Mouse (Mus musculus) frontal cortex, adult 2 months (tissue): ENCODE results near the gene Sgca. TPM values are rescaled to one million over a fixed set of nuclear protein-coding genes. Genes with fewer than 3 reads are reported as not detected.
A peak's percentile ranks its signal among the peaks of the same experiment; 100 is the strongest.
"Not testable (repeated sequence)": the region's sequence is repeated elsewhere in the genome, so short reads cannot be mapped to it uniquely, and the experiment has no call there.

Experiments used
- DNase-seq, 2 experiments: peaks; one replicate each; pipeline ENCODE4 v3.0.0; 2022; ENCODE audit warnings: low spot score in 1 of 2; ENCODE audit errors: extremely low spot score in 1 of 2
- polyA plus RNA-seq: library from polyadenylated mRNA; depleted of rRNA; stranded (reverse); fragments of >200 nt; gene quantifications from 2 replicates; pipeline ENCODE4 v1.2.3, GENCODE M21; 2012; rRNA removed

The Sgca gene
- polyA plus RNA-seq: 1.1 and 1.4 TPM in 2 replicates

DNA sequence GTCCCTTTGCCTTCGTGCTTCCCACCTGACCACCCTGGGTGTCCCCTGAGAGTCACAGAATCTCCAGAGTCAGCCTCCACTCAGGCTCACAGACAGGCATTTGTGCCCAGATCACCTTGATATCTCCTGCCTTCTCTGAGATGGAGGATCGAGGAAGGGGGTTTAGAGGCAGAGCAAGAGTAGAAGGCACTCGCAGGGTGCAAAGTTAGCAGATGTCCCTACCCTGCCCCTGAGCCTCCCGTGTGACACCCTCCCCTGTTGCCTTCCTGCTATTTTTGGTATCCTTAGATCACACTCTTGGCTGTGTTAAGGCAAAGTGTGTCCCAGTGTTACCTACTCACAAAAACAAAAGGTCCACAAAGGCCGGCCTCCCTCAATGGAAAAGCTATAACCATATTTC is at the start of gene Sgca:
Gene Sgca (minus strand): TSS at position 129 of the 400 bp plus-strand sequence.
- DNase-seq: no peak

GRCm38 (mm10) chr11:95025227-95026012 is 49.3 kb upstream of the Sgca start:
- no peak for DNase-seq

- DNase-seq: peak in 1 of 2 experiments; percentile 64
Measured at GRCm38 (mm10) chr11:95024439-95025184, 48.5 kb upstream of the Sgca start.

DNA sequence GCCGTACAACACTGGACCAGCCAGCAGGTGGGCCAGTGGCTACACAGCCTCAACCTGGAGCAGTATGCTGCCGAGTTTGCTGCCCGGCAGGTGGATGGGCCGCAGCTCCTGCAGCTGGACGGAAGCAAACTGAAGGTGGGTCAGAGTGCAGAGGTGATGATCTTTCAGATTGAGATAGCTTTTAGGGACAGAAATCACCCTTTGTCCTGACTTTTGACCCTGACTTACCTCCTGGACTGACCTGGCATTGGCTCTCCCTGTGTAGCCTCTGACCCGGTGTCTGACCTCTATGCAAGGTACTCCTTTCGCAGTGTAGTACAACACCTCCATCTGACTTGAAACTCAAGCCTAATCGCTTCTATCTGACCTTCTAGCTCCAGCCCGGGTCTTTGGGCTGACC is 47.4 kb upstream of the Sgca start:
- DNase-seq: no peak

DNA sequence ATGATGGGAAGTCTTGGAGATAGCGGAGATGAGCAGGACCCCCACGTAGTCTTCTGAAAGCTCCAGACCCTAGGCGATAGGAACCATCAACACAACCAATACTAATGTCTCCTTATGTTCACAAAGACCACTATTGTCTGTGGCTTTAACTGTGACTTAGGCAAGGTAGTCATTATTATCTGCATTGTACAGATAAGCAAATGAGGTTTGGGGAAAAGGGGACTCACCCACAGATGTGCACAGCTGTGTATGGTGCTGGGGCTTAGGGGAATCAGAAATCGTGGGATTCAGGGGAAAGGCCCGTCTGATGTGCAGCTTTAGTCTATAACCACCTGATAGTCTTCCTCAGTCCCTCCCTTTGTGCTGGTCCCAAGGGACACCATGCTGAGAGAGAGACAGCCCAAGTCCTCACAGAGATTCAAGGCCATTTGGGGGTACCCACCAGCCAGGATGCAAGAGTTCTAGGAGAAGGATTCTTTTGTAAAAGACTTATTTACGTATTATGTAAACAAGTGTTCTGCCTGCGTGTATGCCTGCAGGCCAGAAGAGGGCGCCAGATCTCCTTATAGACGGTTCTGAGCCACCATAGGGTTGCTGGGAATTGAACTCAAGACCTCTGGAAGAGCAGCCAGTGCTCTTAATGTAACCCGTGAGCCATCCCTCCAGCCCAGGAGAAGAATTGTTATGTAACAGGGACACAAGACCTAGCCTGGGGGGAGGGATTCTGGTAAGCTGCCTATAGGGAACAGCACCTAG is 46.3 kb upstream of the Sgca start:
- DNase-seq: no peak

- no peak for DNase-seq
Measured at GRCm38 (mm10) chr11:95015484-95015883, 39.4 kb upstream of the Sgca start.

DNA sequence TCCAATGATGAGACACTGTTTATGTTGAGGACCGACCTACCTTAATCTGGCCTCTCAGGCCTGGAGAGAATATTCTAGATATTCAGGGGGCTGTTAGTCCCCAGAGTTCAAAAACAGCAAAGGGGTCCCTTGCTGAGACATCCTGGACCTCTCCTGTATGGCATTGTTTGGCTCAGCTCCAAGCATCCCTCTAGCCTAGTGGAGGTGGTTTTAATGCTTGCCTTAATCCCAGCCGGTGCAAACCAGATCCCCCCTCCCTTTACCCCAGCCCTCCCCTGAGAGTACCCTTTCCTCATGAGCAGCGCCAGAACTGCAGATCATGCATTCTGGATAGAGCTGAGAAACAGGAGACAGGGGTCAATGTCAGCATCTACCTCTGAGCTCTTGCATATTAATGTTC is 36.4 kb upstream of the Sgca start:
- DNase-seq: no peak

DNA sequence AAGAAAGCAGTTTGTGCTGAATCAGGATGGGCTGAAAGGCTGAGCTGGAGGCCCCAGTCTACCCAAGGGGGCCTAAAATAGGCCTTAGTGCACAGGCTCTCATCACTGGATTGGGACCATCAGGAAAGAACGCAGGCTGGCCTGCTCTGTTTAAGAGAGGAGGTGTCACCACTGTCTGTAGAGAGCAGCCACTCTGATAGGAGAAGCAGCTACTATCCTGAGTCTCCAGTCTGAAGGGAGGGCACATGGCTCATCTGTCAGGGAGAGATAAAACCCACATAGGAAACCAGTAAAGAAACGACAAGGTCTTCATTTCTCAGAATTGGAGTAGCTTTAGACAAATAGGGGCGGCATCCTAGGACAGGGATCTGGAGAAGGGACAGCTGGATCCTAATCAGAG is 35.9 kb upstream of the Sgca start:
- DNase-seq: no peak

DNA sequence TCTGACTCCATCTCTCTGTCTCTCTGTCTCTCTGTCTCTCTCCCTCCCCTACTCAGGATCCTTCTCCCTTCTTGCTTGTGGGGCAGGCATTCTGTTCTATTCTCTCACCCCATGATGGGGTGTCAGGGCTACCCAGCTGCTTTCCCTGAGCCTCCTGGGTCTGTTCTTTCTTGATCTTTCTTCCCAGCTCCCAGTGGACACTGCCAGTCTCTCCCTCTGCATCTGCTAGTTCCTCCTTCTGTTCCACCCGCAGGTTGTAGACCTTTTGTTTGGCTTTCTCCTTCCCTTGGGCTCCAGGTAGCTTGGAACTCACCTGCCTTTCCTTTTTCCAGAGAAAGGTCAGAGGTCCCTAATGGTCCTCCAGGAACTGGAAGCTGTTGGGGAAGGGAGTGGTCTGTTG is 35.3 kb upstream of the Sgca start:
- DNase-seq: no peak

DNA sequence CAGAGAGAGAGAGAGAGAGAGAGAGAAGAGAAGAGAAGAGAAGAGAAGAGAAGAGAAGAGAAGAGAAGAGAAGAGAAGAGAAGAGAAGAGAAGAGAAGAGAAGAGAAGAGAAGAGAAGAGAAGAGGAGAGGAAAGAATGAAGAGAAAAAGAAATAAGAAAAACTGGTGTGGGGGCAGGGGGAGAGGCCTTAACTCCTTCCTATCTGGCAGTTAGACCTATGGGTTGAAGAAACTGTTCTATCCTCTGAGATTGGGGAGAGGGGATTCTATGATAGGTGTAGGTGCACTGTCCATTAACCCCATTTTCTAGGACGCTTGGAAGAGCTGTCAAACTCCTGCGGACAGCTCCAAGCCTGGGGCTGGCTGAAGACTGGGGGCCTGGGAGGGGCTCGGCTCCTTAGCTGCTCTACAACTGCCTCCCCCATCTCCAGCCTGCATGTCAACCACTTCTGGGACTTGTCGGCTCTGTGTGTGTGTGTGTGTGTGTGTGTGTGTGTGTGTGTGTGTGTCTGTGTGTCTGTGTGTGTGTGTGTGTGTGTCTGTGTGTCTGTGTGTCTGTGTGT is 34.8 kb upstream of the Sgca start:
- DNase-seq: not testable (repeated sequence)

GRCm38 (mm10) chr11:95010141-95010739 is 34.1 kb upstream of the Sgca start:
- peak in 1 of 2 experiments; percentile 59 for DNase-seq

GRCm38 (mm10) chr11:95009629-95010014 is 33.5 kb upstream of the Sgca start, which contains the start of gene Samd14:
TSS of gene Samd14 (plus strand) at chr11:95009879.
- DNase-seq: peak in 1 of 2 experiments; percentile 53

DNA sequence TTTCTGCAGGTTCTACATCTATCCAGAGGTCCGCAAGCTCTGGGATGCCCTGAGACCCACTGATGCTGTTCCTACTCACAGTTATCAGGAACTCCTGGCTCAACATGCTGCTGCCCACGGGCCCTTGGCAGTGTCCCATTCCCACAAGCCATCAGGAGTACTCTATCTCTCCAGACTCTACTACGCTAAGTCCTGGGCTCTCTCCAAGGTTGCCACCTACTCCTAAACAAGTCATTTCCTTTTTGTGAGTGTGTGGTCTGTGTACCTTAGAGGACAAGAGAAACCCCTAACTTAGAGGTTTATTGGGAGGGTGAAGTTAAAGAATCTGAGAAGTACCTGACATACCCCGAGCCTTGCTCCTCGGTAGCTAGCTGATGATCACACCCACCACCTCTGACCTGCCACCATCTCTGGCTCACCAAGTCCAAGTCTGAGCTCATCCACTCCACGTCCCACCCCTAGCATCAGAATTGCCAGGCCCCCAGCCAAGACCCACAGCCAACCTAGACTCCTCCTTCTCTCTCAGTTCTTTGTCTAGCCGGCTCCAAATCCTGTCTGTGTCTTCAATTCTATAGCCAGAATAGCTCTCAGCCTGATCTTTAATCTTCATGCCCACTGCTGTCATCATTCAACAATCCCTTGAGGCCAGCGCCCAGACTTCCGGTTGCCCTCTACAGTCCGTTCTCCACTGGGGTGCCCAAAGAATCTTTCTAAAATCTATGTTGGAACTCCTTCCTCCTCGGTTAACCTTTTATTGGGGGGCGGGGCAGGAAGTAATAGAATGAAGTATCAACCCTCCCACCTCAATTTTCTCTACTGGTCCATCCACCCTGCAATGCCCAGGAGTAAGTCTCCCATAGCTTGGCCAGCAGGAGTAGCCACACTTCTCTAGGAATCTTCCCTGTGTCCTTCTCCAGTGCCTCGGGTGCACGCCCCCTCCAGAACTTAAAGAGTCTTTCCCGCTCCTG is 32.8 kb upstream of the Sgca start:
- no peak for DNase-seq

- no peak for DNase-seq
Measured at GRCm38 (mm10) chr11:95007418-95007817, 31.3 kb upstream of the Sgca start.

DNA sequence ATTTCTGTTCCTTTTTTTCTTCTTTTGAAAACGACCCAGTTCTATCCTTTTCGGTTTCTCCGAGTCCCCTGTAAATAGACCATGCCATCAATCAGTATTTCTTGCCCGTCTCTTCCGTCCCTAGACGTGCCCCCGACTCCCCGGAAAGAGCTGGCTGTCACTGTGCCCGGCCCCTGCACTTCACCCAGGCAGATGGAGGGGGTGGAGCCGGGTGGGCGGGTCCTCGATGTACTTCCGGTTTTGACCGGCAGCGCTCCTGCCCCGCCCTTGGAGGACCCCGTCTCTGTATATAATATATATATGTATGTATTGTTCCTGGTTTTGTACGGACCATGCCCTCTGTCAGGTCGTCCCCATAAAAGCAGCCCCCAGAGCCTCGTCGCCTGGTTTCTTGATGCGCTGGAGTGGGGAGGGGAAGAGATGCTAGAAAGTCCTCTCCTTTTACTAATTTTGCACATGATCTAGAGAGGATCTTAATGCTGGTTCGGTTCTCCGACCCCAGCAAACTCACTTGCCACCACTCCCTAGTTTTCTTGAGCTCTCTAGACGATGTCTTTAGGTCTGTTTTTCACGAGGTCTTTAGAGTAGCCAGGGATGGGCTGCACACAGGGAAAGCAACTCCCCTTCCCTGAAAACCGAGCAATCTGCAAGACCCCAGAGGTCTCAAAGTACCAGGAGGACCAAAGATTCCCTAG is 30.5 kb upstream of the Sgca start:
- DNase-seq: peak in 1 of 2 experiments; percentile 76

DNA sequence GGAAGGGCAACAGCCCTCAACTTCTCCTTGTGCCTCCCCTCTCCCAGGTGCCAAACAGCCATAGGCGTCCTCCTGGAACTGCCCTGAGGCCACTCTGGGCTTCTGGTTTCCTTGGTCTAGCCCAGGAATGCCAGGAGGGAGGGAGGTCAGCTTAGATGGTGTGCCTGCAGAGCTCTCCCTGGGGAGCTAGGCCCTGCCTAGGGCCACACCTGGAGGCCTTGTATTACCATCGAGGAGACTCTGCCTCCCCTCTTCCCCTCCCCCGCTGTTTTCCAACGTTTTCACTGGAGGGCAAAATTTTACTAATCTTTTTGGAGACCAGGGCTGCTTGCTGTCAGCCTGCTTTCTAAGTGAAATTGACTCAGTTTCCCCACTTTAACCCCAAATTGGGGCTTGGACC is 29.9 kb upstream of the Sgca start:
- no peak for DNase-seq

- DNase-seq: no peak
Measured at GRCm38 (mm10) chr11:95004937-95005198, 28.7 kb upstream of the Sgca start.

DNA sequence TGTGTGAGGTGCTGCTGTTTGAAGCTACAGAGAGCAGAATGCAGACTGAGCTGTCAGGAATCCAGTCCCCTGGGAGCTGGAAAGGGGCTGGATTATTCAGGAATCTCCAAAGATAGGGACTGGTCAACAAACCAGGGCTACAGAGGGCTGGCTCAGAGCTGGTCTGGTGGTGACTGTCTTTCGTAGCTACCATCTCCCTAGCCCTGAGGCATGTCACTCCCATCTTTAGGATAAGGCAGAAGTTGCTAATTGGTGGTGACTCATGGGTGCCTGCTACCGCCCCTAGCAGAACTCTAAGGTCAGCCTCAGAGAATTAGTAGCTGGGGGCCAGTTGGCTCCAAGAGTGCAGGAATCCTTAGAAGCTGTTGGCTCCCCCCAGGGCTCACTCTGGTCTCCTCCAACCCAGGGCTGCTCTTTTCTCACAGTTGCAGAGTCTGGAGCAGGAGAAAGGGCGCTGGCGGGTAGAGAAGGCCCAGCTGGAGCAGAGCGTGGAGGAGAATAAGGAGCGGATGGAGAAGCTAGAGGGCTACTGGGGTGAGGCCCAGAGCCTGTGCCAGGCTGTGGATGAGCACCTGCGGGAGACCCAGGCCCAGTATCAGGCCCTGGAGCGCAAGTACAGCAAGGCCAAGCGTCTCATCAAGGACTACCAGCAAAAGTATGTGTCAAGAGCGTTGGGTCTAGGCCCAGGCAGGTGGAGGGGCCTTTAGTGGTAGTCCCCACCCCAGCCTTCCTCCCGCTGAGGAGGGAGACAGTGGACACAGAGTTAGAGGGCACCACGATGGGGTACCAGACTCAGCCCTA is 28.2 kb upstream of the Sgca start:
- no peak for DNase-seq
